Mouse (Mus musculus) liver, adult 2 months (tissue): ENCODE data around the gene Zfyve1. TPM values are rescaled to one million over a fixed set of nuclear protein-coding genes. Genes with fewer than 3 reads are reported as not detected.

ENCODE experiments used
- DNase-seq: peaks from one replicate; pipeline ENCODE4 v3.0.0-alpha.2; 2011; ENCODE audit warnings: low read depth, low spot score; ENCODE audit errors: extremely low read depth
- H3K27ac ChIP-seq: fragments of 200-500 bp; replicated peaks from 2 replicates; pipeline ENCODE4 v1.5.1; 2012; ENCODE audit warnings: low read depth, mild to moderate bottlenecking, control low read depth, inconsistent platforms, low read length; ENCODE audit not compliant: insufficient read depth
- H3K27me3 ChIP-seq: fragments of 200-500 bp; 2 replicates; pipeline ENCODE4 v1.6.1; 2012; ENCODE audit warnings: mild to moderate bottlenecking, moderate library complexity, low read length, inconsistent platforms; ENCODE audit not compliant: control insufficient read depth, insufficient read depth
- H3K36me3 ChIP-seq: fragments of 200-500 bp; 2 replicates; pipeline ENCODE4 v1.6.1; 2012; ENCODE audit warnings: low read length, inconsistent platforms; ENCODE audit not compliant: control insufficient read depth, insufficient read depth
- H3K4me1 ChIP-seq: fragments of 200-500 bp; 2 replicates; pipeline ENCODE4 v1.6.1; 2011; ENCODE audit warnings: low read length; ENCODE audit not compliant: control insufficient read depth, insufficient read depth
- H3K4me3 ChIP-seq: fragments of 200-500 bp; 2 replicates; pipeline ENCODE4 v1.5.1; 2011; ENCODE audit warnings: low read depth, mild to moderate bottlenecking, control low read depth, low read length, moderate library complexity; ENCODE audit not compliant: insufficient read depth
- H3K79me2 ChIP-seq: fragments of 200-500 bp; 2 replicates; pipeline ENCODE4 v1.6.1; 2012; ENCODE audit warnings: inconsistent platforms, mild to moderate bottlenecking, low read length, moderate library complexity; ENCODE audit not compliant: control insufficient read depth, insufficient read depth
- H3K9ac ChIP-seq: fragments of 200-500 bp; 2 replicates; pipeline ENCODE4 v1.6.1; 2012; ENCODE audit warnings: low read depth, mild to moderate bottlenecking, control low read depth, inconsistent platforms, low read length
- CTCF ChIP-seq: fragments of 200-500 bp; IDR thresholded peaks from 2 replicates; pipeline ENCODE4 v1.5.1; 2011; ENCODE audit warnings: low read depth, low read length, control low read depth
- POLR2A ChIP-seq: fragments of 200-500 bp; IDR thresholded peaks from 2 replicates; pipeline ENCODE4 v1.6.1; 2011; ENCODE audit warnings: low read length, control low read depth; ENCODE audit not compliant: insufficient read depth; ENCODE audit errors: extremely low read depth
- WGBS: fragments of 180-500 bp; shearing (Covaris S2); methylation state at CpG from one replicate; pipeline ENCODE4 v1.1.7; 2018; 5-methylcytosine and 5-hydroxymethylcytosine counted together
- polyA plus RNA-seq: library from polyadenylated mRNA; depleted of rRNA; stranded (reverse); fragments of >200 nt; gene quantifications from 2 replicates; pipeline ENCODE4 v1.2.3, GENCODE M21; 2012
- total RNA-seq: library from RNA; depleted of rRNA; stranded (reverse); fragments of >200 nt; gene quantifications from 2 replicates; pipeline ENCODE4 v1.2.3, GENCODE M21; 2014

The Zfyve1 gene
- total and polyA plus RNA-seq, 2 experiments = 40.9 to 52.0 TPM

DNA sequence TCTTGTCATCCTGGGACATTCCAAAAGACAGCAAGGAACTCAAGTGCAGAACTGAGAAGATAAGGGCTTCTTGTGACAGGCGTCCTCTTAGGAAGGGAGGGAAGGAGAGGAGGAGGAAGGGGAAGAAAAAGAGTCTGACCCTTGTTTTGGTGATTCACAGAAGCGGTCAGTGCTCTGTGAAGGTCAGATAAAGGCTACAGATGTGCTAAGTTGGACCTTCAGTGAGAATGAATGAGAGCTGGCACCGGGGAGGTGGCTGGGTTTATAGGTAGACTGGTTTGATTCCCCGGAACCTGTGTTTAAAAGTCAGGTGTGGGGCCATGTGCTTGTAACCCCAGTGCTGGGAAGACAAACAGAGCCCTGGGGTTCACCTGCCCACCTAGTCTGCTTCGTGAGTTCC lies 68.4 kb downstream of the Zfyve1 start:
- no peaks in the 10 kb centered on the region for H3K27me3 ChIP-seq
- H3K4me1 ChIP-seq = no peaks in the 10 kb centered on the region
- H3K9ac ChIP-seq = no peak overlapping the region
- WGBS = 95% methylated on average over 5 of the region's 5 CpGs
- no peak overlapping the region for H3K27ac ChIP-seq
- H3K79me2 ChIP-seq = no peaks in the 10 kb centered on the region
- H3K4me3 ChIP-seq = no peak overlapping the region
- no peak for DNase-seq
- H3K36me3 ChIP-seq = no peaks in the 10 kb centered on the region
- TF ChIP-seq POLR2A (no peak), CTCF (no peak)

DNA sequence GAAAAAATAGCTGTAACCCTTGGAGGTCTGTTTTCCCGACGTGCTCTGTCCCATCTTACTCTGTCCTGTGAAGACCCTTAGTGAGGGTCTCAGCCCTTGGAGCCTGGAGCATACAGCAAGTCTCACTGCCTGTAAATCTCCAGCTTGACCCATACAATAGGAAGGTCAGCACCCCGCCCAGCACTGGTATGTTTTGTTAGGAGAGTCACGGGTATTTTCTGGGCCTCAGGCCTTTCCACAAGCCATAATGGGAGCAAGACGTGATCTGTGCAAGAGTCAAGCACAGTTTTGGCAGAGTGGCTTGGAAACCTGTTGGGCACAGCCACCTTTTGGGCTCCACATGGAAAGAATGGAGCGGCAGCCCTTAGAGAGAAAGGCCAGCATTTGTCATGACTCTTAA lies 69.2 kb downstream of the Zfyve1 start:
- TF ChIP-seq POLR2A = no peak
- TF ChIP-seq CTCF = no peak
- no peaks in the 10 kb centered on the region for H3K79me2 ChIP-seq
- no peaks in the 10 kb centered on the region for H3K4me1 ChIP-seq
- no peak overlapping the region for H3K27ac ChIP-seq
- DNase-seq = no peak
- H3K9ac ChIP-seq = no peak overlapping the region
- H3K27me3 ChIP-seq = no peaks in the 10 kb centered on the region
- WGBS = 94% methylated on average over 6 of the region's 6 CpGs
- no peak overlapping the region for H3K4me3 ChIP-seq
- no peaks in the 10 kb centered on the region for H3K36me3 ChIP-seq

DNA sequence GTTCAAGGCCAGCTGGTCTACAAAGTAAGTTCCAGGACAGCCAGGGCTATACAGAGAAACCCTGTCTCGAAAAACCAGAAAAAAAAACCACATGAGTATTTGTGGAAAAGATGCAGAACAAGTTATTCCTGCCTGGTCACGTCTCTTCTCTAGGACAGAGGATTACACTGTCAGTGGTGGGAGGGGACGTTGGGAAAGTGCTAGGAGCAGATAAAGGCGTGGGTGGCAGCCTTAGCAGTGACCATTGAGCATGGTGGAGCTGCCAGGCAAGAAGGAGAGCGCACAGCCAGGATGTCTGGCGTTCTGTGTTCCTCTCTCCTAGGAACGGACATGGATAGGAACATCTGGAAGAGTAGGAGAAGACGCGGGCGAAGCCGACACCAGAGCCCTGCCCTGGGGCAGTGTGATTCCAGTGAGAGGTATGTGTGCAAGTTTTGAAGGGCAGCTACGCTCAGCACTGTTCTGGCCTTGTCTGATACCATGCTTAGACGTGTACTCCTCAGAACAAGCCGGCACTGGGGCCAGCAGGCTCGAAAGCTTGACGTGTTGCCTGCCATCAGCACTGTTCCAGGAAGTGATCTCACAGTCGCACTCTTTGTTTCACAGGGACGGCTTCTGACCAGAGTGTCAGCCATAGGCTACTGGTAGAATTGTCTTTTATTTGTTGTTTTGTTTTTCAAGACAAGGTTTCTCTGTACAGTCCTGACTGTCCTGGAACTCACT lies 71.0 kb downstream of the Zfyve1 start:
- no peaks in the 10 kb centered on the region for H3K36me3 ChIP-seq
- 79% methylated on average over 18 of the region's 18 CpGs for WGBS
- H3K4me3 ChIP-seq = no peak overlapping the region
- no peak for DNase-seq
- TF ChIP-seq CTCF (no peak), POLR2A (no peak)
- no peaks in the 10 kb centered on the region for H3K79me2 ChIP-seq
- H3K4me1 ChIP-seq = no peaks in the 10 kb centered on the region
- H3K27ac ChIP-seq = no peak overlapping the region
- no peaks in the 10 kb centered on the region for H3K27me3 ChIP-seq
- H3K9ac ChIP-seq = no peak overlapping the region

DNA sequence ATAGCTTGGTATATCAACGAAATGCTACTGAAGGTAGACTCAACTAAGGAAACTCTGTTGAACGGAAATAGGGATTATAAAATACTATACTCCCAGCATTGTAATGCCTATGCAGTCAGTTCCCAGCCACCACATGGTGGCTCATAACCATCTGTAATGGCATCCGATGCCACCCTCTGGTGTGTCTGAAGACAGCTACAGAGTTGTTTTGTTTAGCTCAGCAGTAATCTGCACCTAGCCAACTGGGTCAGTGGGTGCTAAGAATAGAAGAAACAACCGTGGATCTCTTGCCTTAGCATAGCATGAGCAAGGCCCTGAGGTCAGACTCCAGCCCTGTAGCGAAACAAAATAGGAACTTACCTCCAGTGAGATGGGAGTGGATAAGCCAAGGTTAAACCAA lies 72.7 kb downstream of the Zfyve1 start:
- H3K9ac ChIP-seq = no peak overlapping the region
- TF ChIP-seq CTCF = no peak
- TF ChIP-seq POLR2A = no peak
- H3K4me1 ChIP-seq = no peaks in the 10 kb centered on the region
- H3K36me3 ChIP-seq = no peaks in the 10 kb centered on the region
- no peak overlapping the region for H3K4me3 ChIP-seq
- DNase-seq = no peak
- WGBS = 75% methylated on average over 5 of the region's 5 CpGs
- H3K27me3 ChIP-seq = no peaks in the 10 kb centered on the region
- H3K27ac ChIP-seq = no peak overlapping the region
- no peaks in the 10 kb centered on the region for H3K79me2 ChIP-seq

DNA sequence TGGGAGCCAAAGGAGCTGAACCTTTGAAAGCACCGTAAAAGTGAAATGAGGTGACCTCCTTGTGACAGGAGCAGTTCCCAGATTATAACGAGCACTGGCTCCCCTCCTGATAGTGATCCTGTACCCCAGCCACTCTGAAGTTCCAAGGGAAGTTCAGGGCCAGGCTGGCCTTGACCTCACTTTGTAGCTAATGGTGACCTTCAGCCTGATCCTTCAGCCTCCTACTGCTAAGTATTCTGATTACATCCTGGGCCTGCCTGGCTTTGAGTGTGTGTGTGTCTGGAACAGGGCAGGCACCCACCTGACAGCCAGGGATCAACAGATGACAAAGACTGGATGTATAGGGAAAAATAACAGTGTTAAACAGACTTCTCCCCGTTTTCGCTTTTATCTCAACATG lies 73.1 kb downstream of the Zfyve1 start:
- no peak for DNase-seq
- Histone ChIP-seq H3K79me2 (no peaks in the 10 kb centered on the region), H3K36me3 (no peaks in the 10 kb centered on the region), H3K9ac (no peak overlapping the region), H3K27ac (no peak overlapping the region), H3K4me3 (no peak overlapping the region), H3K27me3 (no peaks in the 10 kb centered on the region), H3K4me1 (no peaks in the 10 kb centered on the region)
- TF ChIP-seq POLR2A (no peak), CTCF (no peak)
- 87% methylated on average over 4 of the region's 4 CpGs for WGBS

DNA sequence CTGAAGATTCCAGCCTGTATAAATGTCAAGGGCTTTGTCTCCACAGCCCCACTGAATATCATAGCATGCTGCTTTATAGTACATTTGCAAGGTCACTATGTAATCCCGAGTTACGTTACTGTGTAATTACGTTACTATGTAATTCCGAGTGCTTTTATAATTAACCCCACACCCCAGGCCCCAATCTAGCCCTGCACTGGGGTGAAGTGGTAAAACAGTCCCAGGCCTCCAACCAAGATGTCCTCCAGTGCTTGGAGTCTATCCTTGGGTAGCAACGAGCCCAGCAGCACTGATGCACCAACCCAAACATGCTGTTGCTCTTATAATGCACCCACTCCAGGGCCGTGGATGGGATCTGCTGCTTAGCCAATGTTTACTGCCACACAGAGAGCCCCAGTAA lies 74.0 kb downstream of the Zfyve1 start:
- no peaks in the 10 kb centered on the region for H3K4me1 ChIP-seq
- H3K79me2 ChIP-seq = no peaks in the 10 kb centered on the region
- no peak overlapping the region for H3K4me3 ChIP-seq
- H3K27ac ChIP-seq = no peak overlapping the region
- no peak for DNase-seq
- H3K36me3 ChIP-seq = no peaks in the 10 kb centered on the region
- no peaks in the 10 kb centered on the region for H3K27me3 ChIP-seq
- no peak for TF ChIP-seq CTCF
- no peak for TF ChIP-seq POLR2A
- 95% methylated on average over 6 of the region's 6 CpGs for WGBS
- H3K9ac ChIP-seq = no peak overlapping the region
